Mouse (Mus musculus) T-helper 1 cell (primary cell): ENCODE measurements around the gene Rab17.

Source experiments
- in situ Hi-C: fragments of 300-600 bp; cut with MboI, MseI; formaldehyde crosslinking; loops from one replicate; pipeline ENCODE4 v1.15.1; 2025; ENCODE audit warnings: high pct_unique_total_duplicates

Gene Rab17

GRCm38 (mm10) chr1:90995916-90996315 is 26.5 kb upstream of the Rab17 start:
- in situ Hi-C loops = no loop called here

GRCm38 (mm10) chr1:90981346-90981745 is 11.9 kb upstream of the Rab17 start:
- in situ Hi-C loops = no loop called here

GRCm38 (mm10) chr1:90980638-90981330 is 11.3 kb upstream of the Rab17 start:
- in situ Hi-C loops = no loop called here

GRCm38 (mm10) chr1:90975960-90976359 is 6.5 kb upstream of the Rab17 start:
- in situ Hi-C loops = no loop called here

- in situ Hi-C loops = loop anchor here (5.0 kb wide), 1 partner anchor 67 kb away; no protein-coding TSS in a partner anchor
Observed at GRCm38 (mm10) chr1:90974906-90975649, 5.6 kb upstream of the Rab17 start.

GRCm38 (mm10) chr1:90973574-90973911 is 4.1 kb upstream of the Rab17 start:
- in situ Hi-C loops = loop anchor here (5.0 kb wide), 1 partner anchor 69 kb away; no protein-coding TSS in a partner anchor

GRCm38 (mm10) chr1:90972911-90973573 is 3.6 kb upstream of the Rab17 start:
- in situ Hi-C loops = loop anchor here (5.0 kb wide), 1 partner anchor 69 kb away; no protein-coding TSS in a partner anchor

GRCm38 (mm10) chr1:90969881-90970390 is 475 bp upstream of the Rab17 start:
- in situ Hi-C loops = loop anchor here (5.0 kb wide), 2 partner anchors 72 to 132 kb away; no protein-coding TSS in a partner anchor

- in situ Hi-C loops = loop anchor here (5.0 kb wide), 1 partner anchor 134 kb away; no protein-coding TSS in a partner anchor
Observed at GRCm38 (mm10) chr1:90968649-90969048, 812 bp downstream of the Rab17 start.

GRCm38 (mm10) chr1:90967583-90967982 is 1.9 kb downstream of the Rab17 start:
- in situ Hi-C loops = loop anchor here (5.0 kb wide), 1 partner anchor 135 kb away; no protein-coding TSS in a partner anchor

- in situ Hi-C loops = no loop called here
Observed at GRCm38 (mm10) chr1:90962994-90963393, 6.5 kb downstream of the Rab17 start.

GRCm38 (mm10) chr1:90962526-90962925 is 6.9 kb downstream of the Rab17 start:
- in situ Hi-C loops = no loop called here

- in situ Hi-C loops = loop anchor here (5.0 to 10.0 kb wide), 3 partner anchors 34 to 309 kb away; no protein-coding TSS in a partner anchor
Observed at GRCm38 (mm10) chr1:90956245-90957096, 13.0 kb downstream of the Rab17 start.

- in situ Hi-C loops = loop anchor here (10.0 kb wide), 1 partner anchor 49 kb away; no protein-coding TSS in a partner anchor
Observed at GRCm38 (mm10) chr1:90953688-90954087, 15.8 kb downstream of the Rab17 start.

GRCm38 (mm10) chr1:90952808-90953207 is 16.7 kb downstream of the Rab17 start, which contains the start of gene Prlh:
TSS of gene Prlh (plus strand) at chr1:90953108.
- in situ Hi-C loops = loop anchor here (10.0 kb wide), 1 partner anchor 48 kb away; no protein-coding TSS in a partner anchor

- in situ Hi-C loops = loop anchor here (10.0 kb wide), 1 partner anchor 47 kb away; no protein-coding TSS in a partner anchor
Observed at GRCm38 (mm10) chr1:90951670-90952069, 17.8 kb downstream of the Rab17 start.

- in situ Hi-C loops = no loop called here
Observed at GRCm38 (mm10) chr1:90949309-90949708, 20.2 kb downstream of the Rab17 start.

- in situ Hi-C loops = no loop called here
Observed at GRCm38 (mm10) chr1:90947252-90947651, 22.2 kb downstream of the Rab17 start.

- in situ Hi-C loops = no loop called here
Observed at GRCm38 (mm10) chr1:90945171-90945570, 24.3 kb downstream of the Rab17 start.

- in situ Hi-C loops = no loop called here
Observed at GRCm38 (mm10) chr1:90939980-90940379, 29.5 kb downstream of the Rab17 start.

- in situ Hi-C loops = no loop called here
Observed at GRCm38 (mm10) chr1:90936990-90937389, 32.5 kb downstream of the Rab17 start.
